Comparison of ENCODE assay signal across 8 mouse cellular contexts in the genomic region with DNA sequence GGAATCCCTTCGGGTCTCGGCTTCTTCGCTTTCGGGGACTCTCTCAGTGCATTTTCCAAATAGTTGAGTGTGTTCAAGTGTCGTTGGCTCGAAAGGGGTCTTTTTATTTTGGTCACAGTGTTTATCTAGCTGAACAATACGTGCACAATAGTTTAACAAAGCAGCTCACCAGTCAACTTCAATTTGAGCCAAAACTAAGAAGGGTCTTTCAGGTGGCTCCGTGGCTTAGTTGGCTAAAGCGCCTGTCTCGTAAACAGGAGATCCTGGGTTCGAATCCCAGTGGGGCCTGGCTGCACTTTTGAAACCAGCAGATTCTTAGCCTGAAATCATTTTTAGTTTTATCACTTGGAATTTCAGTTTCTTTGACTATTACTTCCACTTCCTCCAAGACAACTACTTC. TPM values are rescaled to one million over a fixed set of nuclear protein-coding genes. Genes with fewer than 3 reads are reported as not detected.
DNase-seq lines count a peak whose midpoint lies in the region; ATAC-seq and TF ChIP-seq lines count a peak whose summit lies in the region.

No protein-coding gene starts in this region.

- no peak for TF ChIP-seq EP300 in liver, embryonic 14.5 days (IDR thresholded peaks at IDR 0.05; ENCODE audit: low read depth)

- H3K9me3 ChIP-seq in lung, embryonic 16.5 days (ENCODE audit: control insufficient read depth, low read length): no peaks in the 10 kb centered on the region
- H3K9me3 ChIP-seq in liver, embryonic 14.5 days (ENCODE audit: control insufficient read depth, low read length): no peaks in the 10 kb centered on the region

- H3K4me3 ChIP-seq in lung, embryonic 16.5 days (ENCODE audit: low read length): peak overlapping the region; percentile 48
- peak overlapping the region; percentile 55 to 90 for H3K4me3 ChIP-seq in liver, embryonic 14.5 days (ENCODE audit: insufficient read depth in 1 of 2, low read depth in 2 of 2, low read length in 2 of 2)

- TF ChIP-seq CTCF in liver, embryonic 14.5 days (IDR thresholded peaks at IDR 0.05; ENCODE audit: low read depth): no peak

- H3K4me1 ChIP-seq in lung, embryonic 16.5 days (replicated peaks; ENCODE audit: control insufficient read depth, insufficient read depth, low read length): peaks cover 13% of the 10 kb centered on the region; the same call in 1 of the 2 replicates
- H3K4me1 ChIP-seq in liver, embryonic 14.5 days (replicated peaks; ENCODE audit: control insufficient read depth in 2 of 2, insufficient read depth in 2 of 2, low read length in 1 of 2): peaks cover 0 to 26% of the 10 kb centered on the region in 2 experiments

- no peaks in the 10 kb centered on the region; the same call in 1 of the 2 replicates for H3K27me3 ChIP-seq in lung, embryonic 16.5 days (ENCODE audit: control insufficient read depth, insufficient read depth, low read depth, low read length)
- H3K27me3 ChIP-seq in liver, embryonic 14.5 days (ENCODE audit: control insufficient read depth, insufficient read depth, low read length): no peaks in the 10 kb centered on the region

- H3K9ac ChIP-seq in lung, embryonic 16.5 days (ENCODE audit: low read length): 0 out of 2 replicates have a peak overlapping the region, but pooled peaks have one; percentile 24
- H3K9ac ChIP-seq in liver, embryonic 14.5 days (replicated peaks): peak overlapping the region; percentile 56

- no peak overlapping the region for H3K27ac ChIP-seq in lung, embryonic 16.5 days (ENCODE audit: low read length)
- H3K27ac ChIP-seq in liver, embryonic 14.5 days: no peak overlapping the region

- DNase-seq in cerebellum, adult 11 months: peak; percentile 14
- no peak for DNase-seq in cerebellum, adult 9-11 months
- no peak for DNase-seq in lung, postnatal 4 days
- DNase-seq in frontal cortex, postnatal 36 days (ENCODE audit: low spot score in 2 of 2): peak; percentile 61 to 76
- peak in 1 of 3 experiments; percentile 58 for DNase-seq in liver, embryonic 14.5 days (ENCODE audit: low read depth in 3 of 3, low spot score in 3 of 3)
- DNase-seq in yolk sac, embryonic 10.5 days (ENCODE audit: low spot score): peak; percentile 87
- no peak for DNase-seq in spleen, adult 12 weeks (ENCODE audit: low spot score)

- 2% methylated on average over 11 of the region's 11 CpGs for WGBS in lung, embryonic 16.5 days
- under 1% methylated on average over 11 of the region's 11 CpGs for WGBS in liver, embryonic 14.5 days (ENCODE audit: insufficient replicate concordance)

- H3K4me2 ChIP-seq in lung, embryonic 16.5 days (ENCODE audit: low read depth, low read length): peak overlapping the region; percentile 52
- peak overlapping the region; percentile 68 for H3K4me2 ChIP-seq in liver, embryonic 14.5 days (ENCODE audit: low read depth)

- no peaks in the 10 kb centered on the region for H3K36me3 ChIP-seq in lung, embryonic 16.5 days (ENCODE audit: control insufficient read depth, insufficient read depth, low read length)
- no peaks in the 10 kb centered on the region for H3K36me3 ChIP-seq in liver, embryonic 14.5 days (replicated peaks; ENCODE audit: control insufficient read depth, insufficient read depth, low read depth)

- no peak for ATAC-seq in lung, embryonic 16.5 days (ENCODE audit: low read depth)
- ATAC-seq in liver, embryonic 14.5 days (ENCODE audit: insufficient read depth): peak; percentile 27; the same call in 1 of the 2 replicates

RNA-seq across cellular contexts. Expression of a gene that starts 28.2 kb away (rescaled TPM):
- polyA plus RNA-seq in lung, embryonic 16.5 days (2015; fragmentation: Nextera tagmentation; extraction: Ambion mirVana): not detected in 2 replicates
- not detected in 2 replicates for polyA plus RNA-seq in liver, embryonic 14.5 days (2012; rRNA removed)
- not detected in 2 replicates for polyA plus RNA-seq in liver, embryonic 14.5 days (2014; fragmentation: Nextera tagmentation; extraction: Ambion mirVana)

RNA-seq across cellular contexts. Expression of a gene that starts 47.6 kb away (rescaled TPM):
- polyA plus RNA-seq in lung, embryonic 16.5 days (2015; fragmentation: Nextera tagmentation; extraction: Ambion mirVana): not detected in 2 replicates
- polyA plus RNA-seq in liver, embryonic 14.5 days (2012; rRNA removed): 0.02 TPM in 1 of 2 replicates, not detected in the other
- not detected in 2 replicates for polyA plus RNA-seq in liver, embryonic 14.5 days (2014; fragmentation: Nextera tagmentation; extraction: Ambion mirVana)

Comparison
In these comparisons a context has a peak if more than half of its experiments do, and no peak if none do; other contexts are left out.
1. DNase-seq: peak in cerebellum, adult 11 months (single experiment), frontal cortex, postnatal 36 days (2 of 2) and yolk sac, embryonic 10.5 days (single experiment); none in cerebellum, adult 9-11 months (single experiment), lung, postnatal 4 days (0 of 2) and spleen, adult 12 weeks (single experiment).